Mouse (Mus musculus): ENCODE results near the gene Kcnip1. TPM values are rescaled to one million over a fixed set of nuclear protein-coding genes. Genes with fewer than 3 reads are reported as not detected.

The Kcnip1 gene
- polyA plus RNA-seq, 1 experiment = 0.12 TPM

GRCm38 (mm10) chr11:33749408-33749807 lies 243.5 kb downstream of the Kcnip1 start:
- 97% methylated on average over 12 of the region's 12 CpGs for WGBS
- H3K27ac ChIP-seq (ENCODE audit: control insufficient read depth, insufficient read depth, low read length) = no peak overlapping the region
- H3K27me3 ChIP-seq (ENCODE audit: control insufficient read depth, insufficient read depth, low read length) = no peaks in the 10 kb centered on the region
- no peak for DNase-seq
- H3K4me3 ChIP-seq (ENCODE audit: control insufficient read depth, insufficient read depth, low read length) = no peak overlapping the region
- H3K36me3 ChIP-seq (ENCODE audit: control insufficient read depth, insufficient read depth, low read length) = no peaks in the 10 kb centered on the region
- TF ChIP-seq CTCF (IDR thresholded peaks at IDR 0.05; ENCODE audit: borderline replicate concordance, control insufficient read depth, extremely low read depth, insufficient read depth, low read length, poor library complexity) = peak; percentile 31; the same call in 1 of the 2 replicates
- no peak for TF ChIP-seq POLR2A (IDR thresholded peaks at IDR 0.05; ENCODE audit: control insufficient read depth, extremely low read depth, insufficient read depth, low read length, poor library complexity)
- 0 out of 2 replicates have a peak, but pooled peaks cover 2% of the 10 kb centered on the region for H3K4me1 ChIP-seq (replicated peaks; ENCODE audit: control insufficient read depth, insufficient read depth, low read length)

- WGBS = 94% methylated on average over 5 of the region's 5 CpGs
- H3K4me3 ChIP-seq (ENCODE audit: control insufficient read depth, insufficient read depth, low read length) = no peak overlapping the region
- no peak for DNase-seq
These were observed 244.2 kb downstream of the Kcnip1 start for GRCm38 (mm10) chr11:33748754-33749153.

GRCm38 (mm10) chr11:33747402-33747955 lies 245.5 kb downstream of the Kcnip1 start:
- no peak for TF ChIP-seq POLR2A (IDR thresholded peaks at IDR 0.05; ENCODE audit: control insufficient read depth, extremely low read depth, insufficient read depth, low read length, poor library complexity)
- TF ChIP-seq CTCF (IDR thresholded peaks at IDR 0.05; ENCODE audit: borderline replicate concordance, control insufficient read depth, extremely low read depth, insufficient read depth, low read length, poor library complexity) = no peak
- no peak for DNase-seq
- Histone ChIP-seq H3K4me1 (replicated peaks; ENCODE audit: control insufficient read depth, insufficient read depth, low read length) (0 out of 2 replicates have a peak, but pooled peaks cover 4% of the 10 kb centered on the region), H3K36me3 (ENCODE audit: control insufficient read depth, insufficient read depth, low read length) (no peaks in the 10 kb centered on the region), H3K4me3 (ENCODE audit: control insufficient read depth, insufficient read depth, low read length) (no peak overlapping the region), H3K27me3 (ENCODE audit: control insufficient read depth, insufficient read depth, low read length) (no peaks in the 10 kb centered on the region), H3K27ac (ENCODE audit: control insufficient read depth, insufficient read depth, low read length) (no peak overlapping the region)
- 74% methylated on average over 5 of the region's 5 CpGs for WGBS

More at GRCm38 (mm10) chr11:33748754-33749153, 244.2 kb downstream of the Kcnip1 start:
- H3K36me3 ChIP-seq (ENCODE audit: control insufficient read depth, insufficient read depth, low read length) = no peaks in the 10 kb centered on the region
- no peak overlapping the region for H3K27ac ChIP-seq (ENCODE audit: control insufficient read depth, insufficient read depth, low read length)
- TF ChIP-seq CTCF (IDR thresholded peaks at IDR 0.05; ENCODE audit: borderline replicate concordance, control insufficient read depth, extremely low read depth, insufficient read depth, low read length, poor library complexity) = no peak
- TF ChIP-seq POLR2A (IDR thresholded peaks at IDR 0.05; ENCODE audit: control insufficient read depth, extremely low read depth, insufficient read depth, low read length, poor library complexity) = no peak
- no peaks in the 10 kb centered on the region for H3K27me3 ChIP-seq (ENCODE audit: control insufficient read depth, insufficient read depth, low read length)
- H3K4me1 ChIP-seq (replicated peaks; ENCODE audit: control insufficient read depth, insufficient read depth, low read length) = 0 out of 2 replicates have a peak, but pooled peaks cover 4% of the 10 kb centered on the region

GRCm38 (mm10) chr11:33746402-33746801 lies 246.6 kb downstream of the Kcnip1 start:
- Histone ChIP-seq H3K27me3 (ENCODE audit: control insufficient read depth, insufficient read depth, low read length) (no peaks in the 10 kb centered on the region), H3K27ac (ENCODE audit: control insufficient read depth, insufficient read depth, low read length) (no peak overlapping the region), H3K36me3 (ENCODE audit: control insufficient read depth, insufficient read depth, low read length) (no peaks in the 10 kb centered on the region), H3K4me1 (replicated peaks; ENCODE audit: control insufficient read depth, insufficient read depth, low read length) (0 out of 2 replicates have a peak, but pooled peaks cover 4% of the 10 kb centered on the region), H3K4me3 (ENCODE audit: control insufficient read depth, insufficient read depth, low read length) (no peak overlapping the region)
- TF ChIP-seq POLR2A (IDR thresholded peaks at IDR 0.05; ENCODE audit: control insufficient read depth, extremely low read depth, insufficient read depth, low read length, poor library complexity) (no peak), CTCF (IDR thresholded peaks at IDR 0.05; ENCODE audit: borderline replicate concordance, control insufficient read depth, extremely low read depth, insufficient read depth, low read length, poor library complexity) (no peak)
- no peak for DNase-seq
- WGBS = 93% methylated on average over 3 of the region's 3 CpGs

GRCm38 (mm10) chr11:33745821-33746329 lies 247.1 kb downstream of the Kcnip1 start:
- H3K36me3 ChIP-seq (ENCODE audit: control insufficient read depth, insufficient read depth, low read length) = no peaks in the 10 kb centered on the region
- H3K27ac ChIP-seq (ENCODE audit: control insufficient read depth, insufficient read depth, low read length) = no peak overlapping the region
- H3K27me3 ChIP-seq (ENCODE audit: control insufficient read depth, insufficient read depth, low read length) = no peaks in the 10 kb centered on the region
- no peak overlapping the region for H3K4me3 ChIP-seq (ENCODE audit: control insufficient read depth, insufficient read depth, low read length)
- H3K4me1 ChIP-seq (replicated peaks; ENCODE audit: control insufficient read depth, insufficient read depth, low read length) = 0 out of 2 replicates have a peak, but pooled peaks cover 4% of the 10 kb centered on the region
- no peak for TF ChIP-seq CTCF (IDR thresholded peaks at IDR 0.05; ENCODE audit: borderline replicate concordance, control insufficient read depth, extremely low read depth, insufficient read depth, low read length, poor library complexity)
- TF ChIP-seq POLR2A (IDR thresholded peaks at IDR 0.05; ENCODE audit: control insufficient read depth, extremely low read depth, insufficient read depth, low read length, poor library complexity) = no peak
- 93% methylated on average over 3 of the region's 3 CpGs for WGBS
- no peak for DNase-seq

GRCm38 (mm10) chr11:33744429-33744828 lies 248.5 kb downstream of the Kcnip1 start:
- H3K27ac ChIP-seq (ENCODE audit: control insufficient read depth, insufficient read depth, low read length) = no peak overlapping the region
- WGBS = 28% methylated on average over 7 of the region's 7 CpGs
- no peak for TF ChIP-seq CTCF (IDR thresholded peaks at IDR 0.05; ENCODE audit: borderline replicate concordance, control insufficient read depth, extremely low read depth, insufficient read depth, low read length, poor library complexity)
- TF ChIP-seq POLR2A (IDR thresholded peaks at IDR 0.05; ENCODE audit: control insufficient read depth, extremely low read depth, insufficient read depth, low read length, poor library complexity) = no peak
- H3K4me1 ChIP-seq (replicated peaks; ENCODE audit: control insufficient read depth, insufficient read depth, low read length) = 0 out of 2 replicates have a peak, but pooled peaks cover 4% of the 10 kb centered on the region
- H3K36me3 ChIP-seq (ENCODE audit: control insufficient read depth, insufficient read depth, low read length) = no peaks in the 10 kb centered on the region
- H3K4me3 ChIP-seq (ENCODE audit: control insufficient read depth, insufficient read depth, low read length) = no peak overlapping the region
- H3K27me3 ChIP-seq (ENCODE audit: control insufficient read depth, insufficient read depth, low read length) = no peaks in the 10 kb centered on the region
- DNase-seq = no peak
